Mouse (Mus musculus): ENCODE data around the gene Nbea.

The Nbea gene

DNA sequence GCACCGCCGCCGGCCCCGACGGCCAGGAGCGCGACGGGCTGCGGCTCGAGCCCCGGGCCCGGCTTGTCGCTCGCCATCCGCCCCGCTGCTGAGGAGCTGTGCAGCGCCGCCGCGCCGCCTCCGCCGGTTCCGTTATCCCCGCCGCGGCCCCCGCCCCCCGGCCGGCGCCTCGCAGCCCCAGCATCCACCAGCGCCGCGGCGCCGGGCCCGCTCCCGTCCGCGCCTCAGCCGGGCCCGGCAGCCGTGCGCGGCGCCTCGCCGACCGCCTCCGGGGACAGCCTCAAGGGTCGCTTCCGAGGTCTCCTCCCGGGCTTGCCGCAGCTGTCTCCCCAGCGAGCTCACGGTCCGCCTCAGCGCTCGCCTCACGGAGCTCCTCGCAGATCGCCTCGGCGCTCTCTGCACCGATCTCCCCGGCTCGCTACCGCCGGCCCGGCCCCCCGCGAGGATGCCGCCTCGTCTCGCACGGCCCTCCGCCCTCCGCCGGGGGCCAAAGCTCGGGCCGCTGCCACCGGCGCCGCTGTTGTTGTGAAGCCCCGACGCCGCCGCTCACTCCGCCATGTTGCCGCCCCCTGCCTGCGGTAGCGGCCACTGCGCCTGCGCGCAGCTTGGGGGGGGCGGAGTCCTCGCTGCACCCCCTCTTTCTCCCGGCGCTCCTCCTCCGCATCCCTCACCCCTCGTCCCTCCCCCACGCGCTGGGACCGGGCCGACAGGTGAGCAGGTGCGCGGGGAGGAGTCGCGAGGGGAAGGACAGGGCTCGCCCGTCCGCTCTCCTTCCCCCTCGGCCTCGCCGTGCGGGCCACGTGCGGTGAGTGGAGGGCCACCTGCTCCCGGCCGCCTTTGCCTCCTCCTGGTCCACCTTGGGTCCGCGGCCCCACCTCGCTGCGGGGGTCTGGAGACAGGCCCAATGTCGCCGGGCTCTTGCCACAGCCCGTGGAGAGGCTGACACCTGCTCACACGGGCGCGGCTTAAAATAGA lies at the start of gene Nbea:
TSS of gene Nbea (minus strand) at position 543 of the 975 bp plus-strand sequence.
- peak; percentile 16 for DNase-seq (ENCODE audit: low read depth)

DNA sequence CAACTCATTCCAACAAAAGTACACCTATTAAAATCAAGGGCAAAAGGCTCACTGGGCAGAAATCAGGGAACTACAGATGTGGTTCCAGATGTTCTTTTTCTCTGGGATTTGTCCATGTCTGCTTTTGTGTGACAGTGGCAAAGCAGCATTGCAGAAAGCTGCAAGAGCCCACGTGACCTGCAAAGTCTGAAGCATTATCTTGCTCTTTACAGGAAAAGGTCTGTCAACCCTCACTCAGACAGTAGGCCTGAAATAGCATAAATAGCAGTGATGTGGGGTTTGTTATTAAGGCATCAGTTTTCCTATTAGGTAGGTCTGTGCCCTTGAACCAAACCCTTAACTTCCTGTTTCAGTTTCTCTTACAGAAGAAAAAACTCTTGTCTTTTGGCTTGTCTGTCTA lies 45.8 kb upstream of the Nbea start:
- no peak for DNase-seq (ENCODE audit: low read depth)

DNA sequence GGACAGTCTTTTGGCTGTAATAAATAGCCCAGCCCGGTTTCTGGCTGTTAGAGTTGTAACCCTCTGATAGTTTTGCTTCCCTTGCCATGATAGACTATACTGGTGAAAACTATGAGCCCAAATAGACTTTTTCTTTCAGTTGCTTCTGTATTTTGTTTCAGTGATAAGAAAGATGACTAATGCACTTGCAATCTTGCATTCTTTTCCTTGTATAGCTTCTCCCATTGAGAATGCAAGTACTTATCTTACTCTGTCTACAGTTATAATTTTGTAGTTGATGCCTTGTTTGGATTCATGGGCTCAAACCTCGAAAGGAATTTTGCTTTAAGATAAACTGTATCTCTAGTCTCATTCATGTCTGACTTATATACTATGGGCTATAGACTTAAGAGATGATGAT lies 32.5 kb upstream of the Nbea start:
- DNase-seq (ENCODE audit: low read depth) = no peak

DNA sequence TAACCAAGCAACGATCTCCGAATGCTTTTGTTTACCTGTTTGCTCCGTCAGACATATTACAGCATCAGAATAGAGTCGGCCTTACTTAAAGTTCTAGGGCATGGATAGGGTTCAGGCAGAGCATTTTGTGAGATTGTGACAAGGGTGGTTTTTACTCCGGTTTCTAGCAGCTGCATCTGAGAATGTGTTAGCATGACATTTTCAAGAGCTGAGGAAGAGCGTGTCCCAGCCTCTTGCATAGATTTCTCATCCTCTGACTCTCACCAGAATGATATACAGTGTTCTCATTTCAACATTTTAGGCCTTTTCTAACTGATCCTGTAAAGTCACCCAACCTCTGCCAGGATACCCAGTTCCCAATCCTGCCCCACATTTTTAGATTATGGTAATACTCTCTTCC lies 20.5 kb upstream of the Nbea start:
- DNase-seq (ENCODE audit: low read depth) = no peak

DNA sequence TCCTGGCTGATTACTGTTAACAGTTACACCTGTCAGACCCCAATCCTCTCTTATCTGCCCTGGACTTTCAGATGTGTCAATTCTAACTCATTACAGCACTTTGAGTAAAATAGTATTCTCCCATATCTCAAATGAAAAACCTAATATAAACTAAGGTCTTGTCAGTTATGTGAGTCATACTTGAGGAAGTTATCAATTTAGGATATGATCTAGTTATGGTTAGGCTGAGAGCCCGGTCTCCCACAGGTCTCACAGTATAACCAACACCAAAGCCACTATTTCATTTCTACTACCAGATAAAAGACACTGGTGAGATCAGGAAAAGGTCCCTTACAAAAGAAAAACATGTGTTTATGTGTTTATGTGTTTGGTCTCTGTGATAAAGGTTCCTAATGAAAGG lies 4.7 kb upstream of the Nbea start:
- DNase-seq (ENCODE audit: low read depth) = no peak

DNA sequence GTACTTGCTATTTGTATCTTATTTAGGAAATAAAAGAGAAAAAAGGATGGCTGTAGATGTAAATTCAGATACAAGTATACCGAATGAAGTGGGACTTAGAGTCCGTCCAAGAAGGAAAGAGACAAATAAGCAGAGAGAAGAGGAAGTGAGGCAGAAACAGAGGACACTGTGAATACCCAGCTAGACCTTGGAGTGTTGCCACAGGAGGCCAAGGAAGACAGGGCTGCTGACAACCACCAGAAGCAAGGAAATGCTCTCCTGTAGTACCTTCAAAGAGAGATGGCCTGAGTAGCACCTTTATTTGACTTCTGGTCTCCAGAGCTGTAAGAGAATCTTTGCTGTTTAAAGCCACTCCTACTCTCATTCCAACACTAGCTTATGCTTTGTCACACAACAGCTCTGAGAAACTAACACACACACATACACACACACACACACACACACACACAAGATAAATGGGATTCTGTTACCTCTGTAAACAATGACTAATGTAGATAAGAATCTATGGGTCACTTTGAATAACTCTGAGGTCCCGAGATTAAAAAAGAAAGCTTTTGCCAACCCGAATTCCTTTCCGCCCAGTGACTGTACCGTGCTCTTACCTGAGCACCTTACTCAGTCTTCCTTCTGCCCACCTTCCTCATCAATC lies 3.8 kb upstream of the Nbea start:
- no peak for DNase-seq (ENCODE audit: low read depth)

DNA sequence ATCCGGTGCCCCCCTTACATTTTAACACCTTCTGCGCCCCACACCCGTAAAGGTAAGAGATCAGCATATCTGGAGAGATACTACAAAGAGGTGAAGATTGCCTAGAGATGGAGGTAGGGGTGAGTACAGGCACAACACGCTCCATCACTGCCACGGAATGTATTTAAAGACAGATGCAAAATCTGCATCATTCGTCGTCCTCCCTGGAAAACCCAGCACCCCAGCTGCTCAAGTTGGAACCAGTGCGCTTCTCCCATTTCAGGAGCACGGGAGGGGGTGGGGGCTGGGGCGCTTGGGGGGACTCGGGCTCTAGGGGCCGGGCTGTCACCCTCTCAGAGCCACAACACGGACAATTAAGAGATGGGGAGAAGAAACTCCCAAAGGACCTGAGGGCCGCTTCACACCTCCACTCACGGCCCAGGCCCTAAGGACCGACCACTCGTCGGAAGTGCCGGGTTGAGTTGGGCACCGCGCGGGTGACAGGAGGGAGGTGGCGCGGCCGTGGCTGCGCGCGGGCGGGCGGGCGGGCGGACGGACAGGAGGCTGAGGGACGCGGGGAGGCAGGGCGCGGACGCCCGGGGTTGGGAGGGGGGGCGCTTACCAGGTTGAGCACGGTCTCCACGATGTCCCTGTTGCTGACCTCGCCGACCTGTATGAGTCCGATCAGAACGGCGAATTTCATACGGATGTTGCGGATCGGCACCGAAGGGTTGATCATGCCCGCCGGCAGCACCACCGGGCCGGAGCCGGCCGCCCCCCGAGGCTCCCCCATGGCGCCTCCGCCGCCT lies 936 bp downstream of the Nbea start:
- DNase-seq (ENCODE audit: low read depth) = no peak

DNA sequence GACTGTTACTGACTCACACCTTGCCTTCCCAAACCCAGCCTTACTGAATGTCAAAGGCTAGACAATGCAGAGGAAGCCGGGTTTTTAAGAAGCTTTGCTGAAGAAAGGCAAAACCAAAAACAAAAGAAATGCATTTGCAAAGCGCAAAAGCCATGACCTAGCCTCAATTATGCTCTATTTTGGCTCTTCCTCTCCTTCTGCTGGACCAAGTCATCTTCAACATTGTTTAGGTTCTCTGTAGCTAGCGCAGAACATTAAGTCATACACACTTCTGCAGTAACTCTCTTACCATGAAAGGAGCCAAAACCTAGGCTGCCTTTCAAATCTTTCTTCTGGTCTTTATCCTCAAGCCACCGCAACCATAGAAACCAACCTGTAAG lies 1.5 kb downstream of the Nbea start:
- no peak for DNase-seq (ENCODE audit: low read depth)

DNA sequence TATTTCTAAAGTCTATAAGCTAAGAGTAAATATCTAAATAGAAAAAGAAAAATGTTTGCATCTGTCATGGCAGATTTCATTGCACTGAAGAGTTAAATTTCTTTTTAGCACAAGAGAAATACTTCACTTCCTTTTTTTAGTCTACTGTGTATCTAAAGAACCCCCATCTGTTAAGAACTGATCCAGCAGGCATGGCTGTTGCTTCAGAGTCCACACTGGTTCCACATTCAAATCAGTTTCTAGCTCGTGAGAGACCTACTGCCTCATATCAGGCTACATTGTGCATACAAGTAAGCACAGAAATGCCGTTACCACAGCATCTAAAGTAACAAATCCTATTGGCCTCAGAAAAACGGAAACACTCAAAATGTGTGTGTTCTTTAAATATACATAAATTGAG lies 2.5 kb downstream of the Nbea start:
- no peak for DNase-seq (ENCODE audit: low read depth)

DNA sequence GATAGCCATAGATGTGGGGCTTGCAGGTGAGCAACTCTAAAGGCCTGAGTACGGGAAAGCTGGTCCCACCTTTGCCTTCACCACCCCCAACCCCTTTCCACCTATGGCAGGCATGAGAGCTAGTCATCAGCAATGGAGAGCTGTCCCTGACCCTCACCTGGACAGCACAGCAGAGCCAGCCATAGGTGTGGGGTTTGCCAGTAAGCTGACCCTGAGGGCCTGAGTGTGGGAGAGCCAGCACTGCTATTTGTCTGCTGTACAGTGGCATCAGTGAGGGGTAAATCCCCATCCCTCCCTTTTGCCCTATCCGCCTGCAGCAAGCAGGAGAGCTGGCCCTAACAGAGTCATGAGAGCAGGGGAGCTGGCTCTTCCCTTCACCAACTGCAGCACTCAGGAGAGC lies 25.6 kb downstream of the Nbea start:
- DNase-seq (ENCODE audit: low read depth) = no peak

DNA sequence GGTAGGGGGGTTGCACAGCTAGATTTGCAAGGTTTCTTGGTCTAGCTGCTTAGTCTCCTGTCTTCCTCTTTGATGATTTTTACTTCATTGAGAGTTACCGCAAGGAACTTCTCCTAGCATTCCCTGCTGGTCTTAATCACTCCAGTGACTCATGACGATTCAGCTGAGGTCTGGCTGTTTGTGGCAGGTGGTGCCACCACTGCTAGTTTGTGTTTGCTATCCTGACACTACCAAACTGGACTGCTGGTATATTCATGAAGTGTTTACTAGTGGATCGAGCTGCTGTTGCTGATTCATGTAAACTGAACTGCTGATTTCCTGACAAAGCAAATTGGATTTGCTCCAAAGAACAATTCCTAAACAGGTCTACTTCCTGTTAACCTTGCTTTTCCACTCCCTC lies 56.8 kb downstream of the Nbea start:
- no peak for DNase-seq (ENCODE audit: low read depth)

DNA sequence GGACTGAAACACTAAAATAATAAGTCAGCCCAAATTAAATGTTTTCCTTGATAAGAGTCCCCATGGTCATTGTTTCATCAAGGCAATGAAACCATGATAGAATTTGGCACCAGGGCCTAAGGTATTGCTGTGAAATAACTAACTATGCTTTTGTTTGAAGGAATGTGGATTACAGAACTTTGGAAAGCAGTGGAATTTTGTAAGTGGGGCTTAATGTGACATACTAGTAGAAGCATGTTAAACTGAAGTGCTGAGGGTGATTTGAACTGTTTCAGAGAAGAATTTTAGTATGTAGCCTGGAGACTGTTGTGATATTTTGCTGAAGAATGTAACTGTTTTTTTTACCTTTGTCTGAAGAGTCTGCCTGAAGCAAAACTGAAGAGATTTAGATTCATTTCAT lies 66.9 kb downstream of the Nbea start:
- no peak for DNase-seq (ENCODE audit: low read depth)

DNA sequence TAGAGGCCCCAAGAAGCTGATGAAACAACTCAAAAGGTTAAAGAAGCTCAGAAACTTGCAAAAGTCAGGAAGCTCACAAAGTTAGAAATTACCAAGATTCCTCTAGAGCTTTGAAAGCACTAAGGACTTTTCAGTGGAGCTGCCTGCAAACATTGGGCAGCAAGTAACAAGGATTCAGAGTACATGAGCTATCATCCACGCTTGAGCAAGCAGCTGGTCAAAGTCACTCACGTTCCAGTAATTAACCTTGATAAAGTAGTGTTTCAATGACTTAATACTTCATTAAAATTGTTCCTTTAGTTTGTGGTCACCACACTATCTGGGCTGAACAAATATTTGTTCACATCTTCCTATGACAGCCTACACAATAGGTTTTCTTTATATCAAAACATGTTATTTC lies 75.4 kb downstream of the Nbea start:
- DNase-seq (ENCODE audit: low read depth) = no peak

DNA sequence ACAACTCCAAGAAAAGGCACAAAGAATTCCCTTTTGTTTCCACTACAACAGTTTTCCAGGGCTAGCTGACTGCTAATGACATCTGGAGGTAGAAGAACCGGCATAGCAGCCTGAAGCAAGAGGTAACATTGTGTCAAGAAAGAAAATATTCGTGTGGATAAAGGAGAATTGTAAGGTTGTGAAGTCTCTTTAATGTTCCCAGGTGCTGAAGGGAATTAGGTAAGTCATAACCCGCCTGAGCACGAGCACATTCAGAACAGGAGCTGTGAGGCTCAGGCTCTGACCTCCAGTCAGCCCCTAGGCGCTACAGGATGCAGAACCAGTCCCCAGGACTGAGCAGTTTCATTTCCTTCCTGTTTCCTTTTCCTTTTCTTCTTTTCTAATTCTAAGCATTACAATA lies 86.4 kb downstream of the Nbea start:
- no peak for DNase-seq (ENCODE audit: low read depth)

DNA sequence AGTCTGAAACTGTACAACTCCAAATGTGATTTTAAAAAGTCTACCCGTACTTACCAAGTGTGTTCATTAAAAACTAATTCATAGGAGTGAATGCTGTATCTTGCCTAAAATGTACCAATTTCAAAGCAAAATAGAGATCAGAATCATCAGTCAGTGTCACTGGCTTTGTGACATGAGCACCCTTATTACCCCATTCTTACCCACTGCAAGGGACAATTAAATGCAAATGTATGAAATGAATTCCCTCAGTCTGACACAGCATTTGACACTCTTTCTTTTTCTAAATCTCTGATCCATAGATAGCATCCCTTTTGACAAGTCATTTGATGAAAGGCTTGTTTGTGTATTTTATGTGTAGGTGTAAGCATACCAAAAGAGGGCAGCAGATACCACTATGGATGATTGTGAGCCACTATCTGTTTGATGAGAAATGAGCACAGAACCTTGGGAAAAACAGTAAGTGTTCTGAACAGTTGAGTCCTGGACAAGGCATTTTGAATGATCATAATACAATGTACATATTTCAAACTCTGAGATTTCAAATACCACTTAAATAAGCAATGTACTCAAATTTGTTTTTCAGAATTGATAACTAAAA lies 104.4 kb downstream of the Nbea start:
- DNase-seq (ENCODE audit: low read depth) = no peak

DNA sequence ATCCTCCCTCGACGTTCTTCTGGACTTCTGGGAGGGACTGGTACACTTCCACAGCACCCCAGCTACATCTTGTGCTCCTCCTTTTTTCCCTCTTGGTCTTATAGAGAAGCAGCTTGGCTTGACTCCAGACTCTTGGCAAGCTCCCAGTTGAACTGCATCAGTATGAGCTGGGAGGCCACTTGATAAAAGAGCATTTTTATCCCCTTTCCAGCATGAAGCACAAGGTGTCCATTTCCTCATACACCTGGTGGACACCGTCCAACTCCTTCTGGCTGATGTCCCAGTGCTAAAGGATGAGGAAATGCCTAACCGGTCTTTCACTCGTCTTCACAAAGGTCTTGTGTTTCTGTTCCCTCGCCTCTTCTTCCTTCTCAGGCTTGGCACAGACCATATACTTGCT lies 115.7 kb downstream of the Nbea start:
- DNase-seq (ENCODE audit: low read depth) = no peak

DNA sequence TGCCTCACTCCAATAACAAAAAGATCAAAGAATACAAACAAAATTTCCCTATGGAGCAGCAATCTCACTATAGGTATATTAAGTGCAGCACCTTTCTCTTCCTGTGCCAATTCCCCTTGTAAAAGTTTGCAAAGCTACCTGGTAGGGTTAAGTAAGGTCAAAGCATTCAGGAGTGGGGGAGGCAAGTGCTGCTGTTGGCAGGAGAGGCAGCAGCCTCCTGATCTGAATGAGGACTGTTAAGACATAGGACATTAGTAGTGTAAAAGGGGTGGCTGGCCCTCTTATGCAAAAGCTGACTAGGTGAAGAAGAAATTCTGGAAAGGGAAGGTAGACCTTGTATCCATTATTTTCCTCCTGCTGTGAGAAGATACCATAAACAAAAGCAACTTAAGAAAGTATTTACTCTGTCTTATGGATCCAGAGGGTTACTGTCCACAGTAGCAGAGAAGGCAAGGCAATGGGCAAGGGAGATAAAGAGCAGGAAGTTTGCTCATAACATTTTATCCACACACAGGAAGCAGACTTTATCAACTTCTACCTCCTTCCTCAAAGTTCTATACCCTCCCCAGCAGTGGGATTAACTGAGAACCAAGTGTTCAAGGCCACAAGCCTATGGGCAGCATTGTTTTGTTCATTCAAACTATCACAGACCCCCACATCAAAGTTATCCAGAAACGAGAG lies 117.0 kb downstream of the Nbea start:
- no peak for DNase-seq (ENCODE audit: low read depth)

DNA sequence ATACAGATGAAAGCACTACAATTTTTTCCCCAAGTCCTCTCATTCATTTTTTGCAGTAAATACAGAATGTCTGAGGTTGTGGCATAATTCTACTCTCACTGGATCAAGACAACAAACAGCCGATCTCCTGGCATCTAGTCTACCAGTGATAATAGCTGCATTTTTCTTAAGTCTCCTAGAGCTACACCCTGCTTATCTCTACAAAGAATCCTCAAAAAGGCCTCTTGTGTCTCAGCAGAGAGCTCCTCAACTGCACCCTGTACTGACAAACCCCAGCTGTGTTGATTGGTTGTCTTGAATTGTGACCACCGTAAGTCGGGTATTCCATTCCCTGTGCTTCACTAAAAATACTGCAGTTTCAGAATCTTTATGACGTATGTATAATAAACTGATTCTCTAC lies 118.3 kb downstream of the Nbea start:
- peak; percentile 23 for DNase-seq (ENCODE audit: low read depth)

DNA sequence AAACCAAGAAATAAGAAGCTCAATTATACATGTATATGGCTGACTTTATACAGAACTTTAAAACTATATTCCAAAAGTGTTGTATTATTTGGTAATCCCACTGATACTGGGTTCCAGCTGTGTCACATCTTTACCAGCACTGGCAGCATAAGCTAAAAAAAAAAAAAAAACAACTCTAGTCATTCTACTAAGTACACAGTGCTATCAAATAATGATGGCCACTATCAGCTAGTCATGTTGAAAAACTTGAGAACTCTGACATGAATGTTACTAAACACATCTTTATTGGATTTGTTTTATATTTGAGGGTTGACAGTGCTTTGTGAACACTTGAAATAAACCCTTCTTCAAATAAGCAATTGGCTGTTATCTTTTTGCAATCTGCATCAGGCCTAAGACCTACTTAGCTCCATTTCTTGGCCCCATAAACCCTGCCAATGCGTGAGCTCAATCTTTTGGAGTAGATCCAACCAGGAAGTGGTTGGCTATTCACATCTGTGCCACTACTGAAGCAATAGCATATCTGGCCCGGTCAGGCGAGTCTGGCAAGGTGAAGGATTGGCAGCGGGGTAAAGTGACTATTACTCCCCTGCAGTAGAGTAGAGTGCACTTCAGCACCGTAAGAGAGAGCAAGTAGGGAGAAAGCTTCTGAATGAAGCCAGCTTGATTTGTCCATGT lies 137.7 kb downstream of the Nbea start:
- no peak for DNase-seq (ENCODE audit: low read depth)

DNA sequence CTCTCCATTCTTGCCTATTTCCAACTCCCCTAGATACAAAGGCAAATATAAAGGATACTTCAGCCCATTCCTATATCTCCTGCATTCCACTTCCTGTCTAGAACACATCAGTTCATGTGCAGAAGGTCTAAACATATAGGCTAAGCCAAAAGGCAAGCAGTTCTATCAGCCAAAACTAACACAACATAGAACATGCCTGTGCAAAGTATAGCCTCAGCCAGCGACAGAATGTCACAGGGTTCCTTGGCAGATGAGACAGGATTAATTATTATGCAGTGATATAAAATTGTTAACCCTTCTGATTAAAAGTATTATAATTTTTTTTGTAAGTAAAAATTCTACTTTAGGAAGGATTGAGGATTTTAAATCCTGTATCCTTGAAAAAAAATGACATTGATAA lies 140.4 kb downstream of the Nbea start:
- no peak for DNase-seq (ENCODE audit: low read depth)

DNA sequence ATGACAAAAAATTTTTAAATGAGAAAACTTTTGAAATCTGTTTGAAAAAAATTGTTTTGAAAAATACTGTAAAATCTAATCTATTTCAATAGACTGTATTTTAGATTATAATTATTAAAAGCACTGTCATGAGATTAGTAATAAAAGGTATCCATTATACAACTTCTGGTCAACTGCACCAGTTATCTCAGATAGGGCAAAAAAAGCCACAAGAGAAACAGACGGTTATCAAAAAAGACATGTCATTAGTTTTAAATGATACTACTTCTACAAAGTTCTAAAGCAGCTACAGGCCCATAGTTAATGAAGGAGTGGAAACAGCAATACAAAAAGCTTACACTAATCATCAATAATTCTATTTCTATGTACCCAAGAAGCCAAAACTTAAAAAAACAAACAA lies 144.0 kb downstream of the Nbea start:
- no peak for DNase-seq (ENCODE audit: low read depth)

Measured in c-Kit-positive CD71-positive TER-119-negative erythroid progenitor cells, embryonic 14.5 days (primary cell).